Mouse (Mus musculus) myocyte (in vitro differentiated cells): Measurements from ENCODE around the gene Stac2.

Source experiments
- CEBPB ChIP-seq: IDR thresholded peaks from 2 replicates; pipeline ENCODE4 v1.6.1; 2011; ENCODE audit warnings: mild to moderate bottlenecking, moderate library complexity; ENCODE audit not compliant: poor library complexity, insufficient read depth, severe bottlenecking
- E2F4 ChIP-seq: IDR thresholded peaks from one replicate; pipeline ENCODE4 v1.6.1; 2011; ENCODE audit warnings: mild to moderate bottlenecking, control low read depth, moderate library complexity; ENCODE audit not compliant: insufficient read depth
- MAX ChIP-seq: IDR thresholded peaks from one replicate; pipeline ENCODE4 v1.6.1; 2011; ENCODE audit warnings: low read depth, mild to moderate bottlenecking, control low read depth
- MYOD1 ChIP-seq, 3 experiments: IDR thresholded peaks; one replicate each; pipeline ENCODE4 v1.6.1; 2011; ENCODE audit warnings: control low read depth in 2 of 3, low read depth in 2 of 3, mild to moderate bottlenecking in 2 of 3, moderate library complexity in 1 of 3; ENCODE audit not compliant: insufficient read length in 2 of 3, control insufficient read depth in 1 of 3
- MYOG ChIP-seq, 3 experiments: IDR thresholded peaks; one replicate each; pipeline ENCODE4 v1.6.1; 2011; ENCODE audit warnings: control low read depth in 2 of 3, low read depth in 2 of 3, mild to moderate bottlenecking in 2 of 3; ENCODE audit not compliant: insufficient read length in 2 of 3, control insufficient read depth in 1 of 3, insufficient read depth in 1 of 3
- POLR2A ChIP-seq: IDR thresholded peaks from one replicate; pipeline ENCODE4 v1.6.1; 2011; ENCODE audit warnings: low read depth, mild to moderate bottlenecking, control low read depth, moderate library complexity; ENCODE audit not compliant: insufficient read length
- POLR2AphosphoS2 ChIP-seq: IDR thresholded peaks from one replicate; pipeline ENCODE4 v1.6.1; 2011; ENCODE audit warnings: low read depth, control low read depth; ENCODE audit not compliant: insufficient read length
- SRF ChIP-seq: IDR thresholded peaks from one replicate; pipeline ENCODE4 v1.6.1; 2011; ENCODE audit warnings: low read depth; ENCODE audit not compliant: control insufficient read depth, insufficient read length
- TCF12 ChIP-seq: IDR thresholded peaks from one replicate; pipeline ENCODE4 v1.6.1; 2011; ENCODE audit warnings: mild to moderate bottlenecking, control low read depth; ENCODE audit not compliant: poor library complexity, insufficient read depth, severe bottlenecking

GRCm38 (mm10) chr11:98019883-98020610, 33.2 kb downstream of the Stac2 start:
- TF ChIP-seq POLR2AphosphoS2 = peak; percentile 31
- TF ChIP-seq POLR2A = no peak
- peak in 1 of 3 experiments; percentile 34 for TF ChIP-seq MYOD1 (IDR thresholded peaks at IDR 0.05; ENCODE audit: control insufficient read depth in 1 of 3, insufficient read length in 2 of 3, low read depth in 2 of 3)
- no peak for TF ChIP-seq MAX
- no peak for TF ChIP-seq TCF12
- no peak for TF ChIP-seq CEBPB
- no peak for TF ChIP-seq SRF
- TF ChIP-seq MYOG (IDR thresholded peaks at IDR 0.05; ENCODE audit: control insufficient read depth in 1 of 3, insufficient read depth in 1 of 3, insufficient read length in 2 of 3, low read depth in 2 of 3) = no peak
- no peak for TF ChIP-seq E2F4
